Mouse (Mus musculus) gonadal fat pad, adult 2 months (tissue): ENCODE results near the gene Col5a3. TPM values are rescaled to one million over a fixed set of nuclear protein-coding genes. Genes with fewer than 3 reads are reported as not detected.

Source experiments
- DNase-seq: peaks from one replicate; pipeline ENCODE4 v3.0.0-alpha.2; 2012; ENCODE audit warnings: low read depth
- polyA plus RNA-seq: library from polyadenylated mRNA; depleted of rRNA; stranded (reverse); fragments of >200 nt; gene quantifications from 2 replicates; pipeline ENCODE4 v1.2.3, GENCODE M21; 2012; rRNA removed

The Col5a3 gene
- polyA plus RNA-seq, 1 experiment: 138 TPM

DNA sequence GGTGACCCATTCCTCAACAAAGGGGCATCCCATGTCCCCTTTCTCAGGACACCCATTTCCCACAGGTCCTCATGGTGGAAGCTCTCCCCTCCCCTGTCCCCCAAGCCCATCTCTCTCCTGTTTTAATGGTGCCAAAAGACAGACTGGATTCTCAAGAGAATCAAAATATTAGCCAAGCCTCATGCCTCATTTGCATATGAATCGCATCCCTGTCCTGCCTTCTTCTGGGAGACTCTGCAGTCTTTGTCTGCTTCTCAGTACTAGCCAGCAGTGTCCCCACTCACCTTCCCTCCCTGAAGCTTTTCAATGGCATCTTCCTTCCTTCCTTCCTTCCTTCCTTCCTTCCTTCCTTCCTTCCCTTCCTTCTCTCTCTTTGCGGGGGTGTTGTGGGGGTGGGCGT, 67.2 kb downstream of the Col5a3 start:
- no peak for DNase-seq

DNA sequence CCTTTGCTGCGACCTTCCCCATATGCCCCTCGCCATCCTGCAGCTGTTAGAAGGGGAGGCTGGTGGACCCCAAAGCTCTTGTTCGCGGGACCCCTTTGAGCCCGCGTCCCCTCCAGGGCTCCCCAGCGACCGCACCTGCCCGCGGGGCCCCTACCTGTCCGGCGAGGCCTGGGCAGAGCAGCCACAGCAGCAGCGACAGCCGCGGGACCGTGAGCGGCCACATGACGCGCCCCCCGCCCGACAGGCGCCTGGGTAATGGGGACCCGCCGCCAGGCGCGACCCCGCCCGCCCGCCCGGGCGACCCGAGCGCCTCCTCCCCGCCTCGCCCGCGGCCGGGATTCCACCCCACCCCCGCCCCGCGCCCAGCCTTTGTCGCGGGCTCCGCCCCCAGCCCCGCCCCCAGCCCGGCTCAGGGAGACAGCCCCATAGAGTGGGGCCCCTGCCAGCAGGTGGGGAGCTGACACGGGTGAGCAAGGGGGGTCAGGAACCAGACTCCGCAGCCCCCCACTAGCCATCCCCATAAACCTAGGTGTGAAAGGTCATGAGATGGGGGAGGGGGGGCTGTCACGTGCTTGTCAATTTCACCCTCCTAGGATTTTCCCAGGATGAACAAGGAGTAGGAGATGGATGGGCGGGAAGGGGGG, 68.7 kb downstream of the Col5a3 start, which contains the start of gene Olfm2:
Gene Olfm2, minus strand, starts transcription at position 333 of the 644 bp plus-strand sequence.
- DNase-seq: no peak

DNA sequence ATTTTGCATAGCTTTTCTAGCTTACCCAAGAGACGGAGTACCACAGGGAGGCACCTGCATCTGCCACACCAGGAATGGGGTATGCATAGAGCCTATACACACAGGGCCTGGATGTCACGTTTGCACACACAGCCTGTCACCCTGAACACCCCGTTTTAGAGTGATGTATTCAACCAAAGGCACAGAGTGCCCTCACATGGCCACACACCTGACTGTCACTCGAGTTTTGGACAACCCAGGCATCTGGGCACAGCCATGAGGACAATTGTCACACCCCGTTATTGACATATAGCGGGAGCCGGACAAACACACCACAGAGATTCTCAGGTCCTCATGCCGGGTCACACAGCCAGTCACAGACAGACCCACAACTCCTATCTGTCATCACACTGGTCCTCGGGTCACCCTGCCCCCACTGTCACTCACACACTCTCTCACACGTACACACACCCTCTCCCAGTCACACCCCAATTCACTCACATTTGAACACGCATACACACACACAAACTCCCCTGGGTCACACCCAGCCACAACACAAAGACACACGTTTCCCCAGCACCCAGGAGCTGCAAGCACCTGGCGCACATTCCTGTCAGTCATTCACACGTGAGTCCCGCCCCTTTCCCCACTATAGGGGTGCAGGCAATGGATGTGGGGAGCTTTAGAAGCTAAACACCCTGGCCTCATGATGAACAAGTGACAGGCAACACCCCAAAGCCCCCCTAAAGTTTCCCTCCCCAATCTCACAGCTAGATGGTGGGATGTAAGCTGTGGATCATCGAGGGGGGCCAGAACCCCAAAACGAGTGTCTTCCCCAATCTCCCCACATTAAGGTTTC, 69.5 kb downstream of the Col5a3 start:
- DNase-seq: no peak

GRCm38 (mm10) chr9:20743946-20744738, 70.7 kb downstream of the Col5a3 start:
- DNase-seq: no peak

GRCm38 (mm10) chr9:20740407-20740806, 74.5 kb downstream of the Col5a3 start:
- DNase-seq: peak; percentile 28

DNA sequence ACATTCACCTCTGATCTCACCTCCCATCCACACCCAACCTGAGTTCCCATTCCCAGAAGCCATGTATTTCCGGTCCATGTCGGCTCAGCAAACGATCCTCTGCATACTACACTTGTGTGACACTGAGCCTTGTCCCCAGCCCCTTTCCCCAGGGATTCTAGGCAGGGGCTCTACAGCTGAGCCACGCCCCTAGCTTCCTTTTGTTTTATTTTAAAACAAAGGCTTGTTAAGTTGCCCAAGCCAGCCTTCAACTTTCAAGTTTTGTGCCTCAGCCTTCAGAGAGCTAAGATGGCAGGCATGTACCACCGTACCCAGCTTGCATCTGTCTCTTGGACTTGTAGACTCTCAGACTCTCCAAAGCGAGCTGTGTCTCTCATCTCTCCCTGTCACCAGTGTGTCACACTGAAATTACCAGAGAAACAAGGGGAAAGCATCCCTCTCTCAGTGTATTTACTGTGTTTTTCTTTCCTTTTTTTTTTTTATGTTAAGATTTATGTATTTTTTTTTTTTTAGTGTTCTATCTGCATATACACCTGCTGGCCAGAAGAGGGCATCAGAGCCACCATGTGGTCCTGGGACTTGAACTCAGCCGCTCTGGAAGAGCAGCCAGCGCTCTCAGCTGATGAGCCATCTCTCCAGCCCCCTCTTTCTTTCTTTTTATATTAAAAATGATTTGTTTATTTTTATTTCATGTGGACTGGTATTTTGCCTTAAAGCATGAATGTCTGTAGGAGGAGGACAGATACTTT, 76.4 kb downstream of the Col5a3 start:
- no peak for DNase-seq

- no peak for DNase-seq
These were observed 77.6 kb downstream of the Col5a3 start for GRCm38 (mm10) chr9:20737227-20737626.

- DNase-seq: no peak
These were observed 80.2 kb downstream of the Col5a3 start for GRCm38 (mm10) chr9:20734692-20735091.

GRCm38 (mm10) chr9:20731797-20732196, 83.1 kb downstream of the Col5a3 start:
- DNase-seq: no peak

DNA sequence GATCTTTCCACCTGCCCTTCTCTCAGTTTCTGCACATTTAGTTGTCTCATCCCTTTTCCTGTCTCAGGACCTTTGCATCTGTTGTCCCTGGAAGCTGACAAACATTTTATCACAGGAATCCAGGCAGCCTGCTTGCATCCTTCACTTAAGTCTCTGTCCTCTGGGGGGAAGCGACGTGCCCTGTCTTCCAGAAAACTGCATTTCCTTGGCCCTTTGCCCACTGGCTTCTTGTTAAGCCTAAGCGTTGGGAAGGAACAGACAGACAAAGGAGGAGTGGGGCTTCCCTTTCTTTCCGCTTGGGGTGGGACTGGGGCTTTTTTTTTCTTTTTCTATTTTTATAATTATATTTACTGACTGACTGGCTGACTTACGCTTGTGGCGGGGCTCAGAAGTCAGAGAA, 85.4 kb downstream of the Col5a3 start:
- no peak for DNase-seq

GRCm38 (mm10) chr9:20727601-20728113, 87.2 kb downstream of the Col5a3 start:
- no peak for DNase-seq

GRCm38 (mm10) chr9:20726859-20727600, 87.8 kb downstream of the Col5a3 start:
- no peak for DNase-seq

GRCm38 (mm10) chr9:20726134-20726858, 88.6 kb downstream of the Col5a3 start:
- DNase-seq: no peak

GRCm38 (mm10) chr9:20721582-20721981, 93.3 kb downstream of the Col5a3 start:
- no peak for DNase-seq

Other genes starting within 250 kb of the Col5a3 start
- 3.1 and 3.7 TPM in 2 replicates for gene Zfp846, start 233.8 kb downstream of the Col5a3 start, polyA plus RNA-seq
- gene Ubl5, start 172.2 kb downstream of the Col5a3 start, polyA plus RNA-seq: 207 and 259 TPM in 2 replicates
- 28.5 and 35.2 TPM in 2 replicates for gene Fbxl12, start 170.3 kb downstream of the Col5a3 start, polyA plus RNA-seq
- gene Pin1, start 163.0 kb downstream of the Col5a3 start, polyA plus RNA-seq: 19.5 and 24.9 TPM in 2 replicates
- 5.2 and 6.6 TPM in 2 replicates for gene Olfm2, start 68.7 kb downstream of the Col5a3 start, polyA plus RNA-seq
- not detected in 2 replicates for gene Rdh8, start 3.4 kb upstream of the Col5a3 start, polyA plus RNA-seq
- 64.6 and 88.0 TPM in 2 replicates for gene A230050P20Rik, start 53.6 kb upstream of the Col5a3 start, polyA plus RNA-seq
- gene Angptl6, start 64.7 kb upstream of the Col5a3 start, polyA plus RNA-seq: 4.7 and 5.4 TPM in 2 replicates
- 38.7 TPM in 2 replicates for gene Ppan, start 73.1 kb upstream of the Col5a3 start, polyA plus RNA-seq
- gene Eif3g, start 83.6 kb upstream of the Col5a3 start, polyA plus RNA-seq: 128 and 129 TPM in 2 replicates
- 16.1 TPM in 2 replicates for gene Dnmt1, start 144.8 kb upstream of the Col5a3 start, polyA plus RNA-seq
- 5.9 and 6.5 TPM in 2 replicates for gene S1pr2, start 161.7 kb upstream of the Col5a3 start, polyA plus RNA-seq
- 76.1 and 83.2 TPM in 2 replicates for gene Mrpl4, start 187.7 kb upstream of the Col5a3 start, polyA plus RNA-seq
- gene Icam1, start 200.9 kb upstream of the Col5a3 start, polyA plus RNA-seq: 19.9 and 20.8 TPM in 2 replicates
- gene Icam4, start 214.3 kb upstream of the Col5a3 start, polyA plus RNA-seq: 0.11 and 0.37 TPM in 2 replicates
- 0.22 and 0.30 TPM in 2 replicates for gene Icam5, start 217.0 kb upstream of the Col5a3 start, polyA plus RNA-seq